Mouse (Mus musculus) Patski (cell line): Measurements from ENCODE around the gene Fshr. TPM values are rescaled to one million over a fixed set of nuclear protein-coding genes. Genes with fewer than 3 reads are reported as not detected.

Source experiments
- ATAC-seq: fragments of 100-300 bp; one replicate; pipeline ENCODE4 v1.8.0; 2021
- CTCF ChIA-PET: fragments of 350-600 bp; sonication (Branson Sonifier 250); formaldehyde crosslinking; loops from one replicate; lab custom pipeline; 2022; ENCODE audit warnings: inconsistent platforms; lab: Charles Lee
- POLR2A ChIA-PET: fragments of 350-600 bp; sonication (Branson Sonifier 250); formaldehyde crosslinking; loops from one replicate; lab custom pipeline; 2022; ENCODE audit warnings: antibody characterized with exemption, inconsistent platforms; lab: Charles Lee
- DNase-seq: peaks from one replicate; pipeline ENCODE4 v3.0.0-alpha.2; 2011; ENCODE audit warnings: low read depth, low spot score
- H3K27me3 ChIP-seq: fragments of 371-371 bp; one replicate; pipeline ENCODE4 v1.5.1; 2021
- CTCF ChIP-seq: fragments of 100-300 bp; IDR thresholded peaks from one replicate; pipeline ENCODE4 v1.5.1; 2021
- in situ Hi-C: fragments of 300-500 bp; cut with MboI; formaldehyde crosslinking; loops from 3 replicates; pipeline ENCODE4 v1.11.1; 2018; ENCODE audit warnings: low pct_unique_long_range_greater_than_20kb, mixed read lengths
- polyA plus RNA-seq: library from polyadenylated mRNA; unstranded; gene quantifications from one replicate; pipeline ENCODE4 v1.2.3, GENCODE M21; 2021

Fshr gene
- polyA plus RNA-seq, 1 experiment from 2014 or later: not detected

DNA sequence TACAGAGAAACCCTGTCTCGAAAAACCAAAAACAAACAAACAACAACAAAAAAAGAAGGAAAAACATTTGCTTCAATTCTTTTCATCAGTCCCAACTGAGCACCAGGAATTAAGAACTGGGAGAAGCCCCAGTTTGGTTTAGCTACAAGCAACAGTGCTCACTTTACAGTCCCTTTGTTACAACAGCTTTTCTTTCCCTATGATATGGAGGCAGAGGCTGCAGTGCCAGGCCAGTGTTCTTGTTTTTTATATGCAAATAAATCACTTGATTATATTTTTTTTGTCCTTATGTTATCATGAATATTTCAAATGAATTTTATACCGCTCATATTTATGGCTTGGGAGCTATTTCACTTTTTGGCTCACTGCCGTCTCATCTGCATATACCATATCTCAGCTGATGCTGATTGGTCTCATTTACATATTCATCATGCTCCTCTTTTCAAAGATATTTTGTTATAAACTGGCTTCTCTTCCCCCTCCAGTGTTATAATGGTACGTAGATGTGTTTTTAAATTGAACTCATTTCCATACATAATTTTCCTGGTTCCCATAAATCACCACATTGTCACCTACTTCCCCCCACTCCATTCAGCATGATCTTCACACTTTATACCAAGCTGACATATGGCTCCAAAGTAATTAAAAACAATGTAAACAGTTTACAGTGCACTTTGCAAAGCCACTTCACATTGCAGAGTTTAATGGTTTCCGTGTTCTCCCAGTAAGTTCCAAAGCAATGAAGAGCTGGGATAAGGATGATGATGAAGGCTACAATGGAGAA is 110.6 kb downstream of the Fshr start:
- in situ Hi-C loops: no loop called here
- TF ChIP-seq CTCF: no peak
- ChIA-PET POLR2A (no interaction called here), CTCF (no interaction called here)
- peaks cover 7% of the 10 kb centered on the region for H3K27me3 ChIP-seq
- ATAC-seq (no peak), DNase-seq (no peak)

GRCm38 (mm10) chr17:89082897-89083296 is 117.6 kb downstream of the Fshr start:
- TF ChIP-seq CTCF: no peak
- ATAC-seq (no peak), DNase-seq (no peak)
- POLR2A ChIA-PET: no interaction called here
- H3K27me3 ChIP-seq: no peaks in the 10 kb centered on the region
- CTCF ChIA-PET: no interaction called here
- in situ Hi-C loops: no loop called here

DNA sequence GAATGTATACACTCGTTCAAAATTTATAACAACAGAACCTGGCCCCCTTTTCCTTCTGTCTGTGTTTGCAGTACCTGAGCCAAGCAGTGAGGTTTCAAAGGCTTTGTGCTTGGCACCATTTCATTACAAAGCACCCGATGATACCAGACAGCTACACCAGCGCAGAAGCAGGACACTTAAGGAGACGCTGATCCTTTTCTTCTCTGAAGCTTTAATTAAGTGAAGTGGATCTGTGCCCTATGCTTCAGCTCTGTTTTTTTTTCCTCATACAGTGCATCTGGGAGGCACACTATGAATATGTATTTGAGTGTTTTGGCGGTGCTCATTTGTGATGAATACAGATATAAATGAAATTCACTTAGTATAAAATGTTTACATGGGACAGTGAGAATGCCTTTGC is 120.8 kb downstream of the Fshr start:
- TF ChIP-seq CTCF: no peak
- no peak for DNase-seq
- in situ Hi-C loops: no loop called here
- ChIA-PET POLR2A (no interaction called here), CTCF (interaction anchor here (1.0 kb wide), 1 partner anchor 36 kb away, joined by 3 read pairs; no protein-coding TSS in a partner anchor)
- no peaks in the 10 kb centered on the region for H3K27me3 ChIP-seq
- no peak for ATAC-seq

DNA sequence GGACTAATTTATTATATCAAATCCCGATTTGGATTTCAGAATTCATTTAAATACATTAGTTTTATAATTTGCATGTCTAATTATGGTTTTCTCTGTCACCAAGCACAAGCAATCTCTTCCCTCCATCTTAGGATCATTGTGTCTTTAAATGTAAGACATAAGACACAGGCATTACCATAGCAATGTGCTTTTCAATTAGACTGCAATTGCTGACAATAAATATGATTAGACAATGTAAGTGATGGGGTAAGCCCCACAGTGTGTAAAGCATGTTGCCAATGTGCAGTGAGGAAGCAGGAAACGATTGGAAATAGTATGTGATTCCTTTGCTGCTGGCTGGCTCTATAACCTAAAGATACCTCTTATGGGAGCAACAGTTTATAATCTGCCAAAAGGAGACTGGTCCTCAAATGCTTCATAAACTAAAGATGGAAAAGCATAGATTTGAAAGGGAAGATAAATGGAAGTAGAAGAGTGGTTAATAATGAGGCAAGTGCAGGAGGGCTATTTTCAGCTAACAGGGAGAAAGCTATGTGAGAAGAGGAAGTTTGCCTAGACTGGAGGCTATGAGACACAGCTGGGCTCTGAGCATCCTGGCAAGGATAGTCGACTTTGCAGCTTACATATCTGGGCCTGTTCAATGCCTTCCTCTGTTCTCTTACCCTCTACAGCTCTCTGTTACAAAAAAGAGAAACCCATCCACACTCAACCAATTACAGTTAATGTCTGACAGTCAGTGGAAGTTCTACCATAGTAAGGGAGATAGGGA is 136.0 kb downstream of the Fshr start:
- TF ChIP-seq CTCF: no peak
- in situ Hi-C loops: no loop called here
- POLR2A ChIA-PET: no interaction called here
- no peak for DNase-seq
- CTCF ChIA-PET: no interaction called here
- H3K27me3 ChIP-seq: no peaks in the 10 kb centered on the region
- ATAC-seq: no peak

DNA sequence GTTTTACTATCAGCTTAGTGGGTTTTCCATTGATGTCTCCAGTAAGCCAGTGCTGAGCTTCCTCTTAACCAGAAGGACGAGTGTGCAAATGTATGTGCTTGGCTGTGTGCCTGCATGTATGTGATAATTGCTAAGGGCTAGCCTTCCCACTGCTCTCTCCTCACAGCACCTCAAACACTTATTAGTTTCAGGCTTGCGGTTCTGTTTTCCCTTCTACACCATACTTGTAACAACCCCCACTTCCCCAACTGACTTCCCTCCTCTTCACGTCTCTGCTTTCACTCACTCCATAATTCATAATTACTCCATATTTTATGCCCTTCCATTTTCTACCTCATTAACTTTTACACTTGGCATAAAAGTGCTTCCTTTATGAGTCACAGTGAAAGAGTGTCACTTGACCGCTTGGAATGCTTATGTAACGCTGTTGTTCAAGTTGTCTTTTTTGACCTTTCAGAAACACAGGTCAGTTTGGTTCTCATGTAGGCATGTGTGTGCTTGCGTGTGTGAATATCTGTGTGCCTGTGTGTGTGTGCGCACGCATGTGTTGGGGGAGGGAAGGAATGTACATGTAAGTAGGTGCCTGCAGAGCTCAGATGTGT is 138.0 kb downstream of the Fshr start:
- CTCF ChIA-PET: interaction anchor here (1.5 kb wide), 1 partner anchor 11 kb away, joined by 4 read pairs; no protein-coding TSS in a partner anchor
- POLR2A ChIA-PET: no interaction called here
- no peak for TF ChIP-seq CTCF
- ATAC-seq: peak; percentile 56
- in situ Hi-C loops: no loop called here
- no peak for DNase-seq
- H3K27me3 ChIP-seq: no peaks in the 10 kb centered on the region

DNA sequence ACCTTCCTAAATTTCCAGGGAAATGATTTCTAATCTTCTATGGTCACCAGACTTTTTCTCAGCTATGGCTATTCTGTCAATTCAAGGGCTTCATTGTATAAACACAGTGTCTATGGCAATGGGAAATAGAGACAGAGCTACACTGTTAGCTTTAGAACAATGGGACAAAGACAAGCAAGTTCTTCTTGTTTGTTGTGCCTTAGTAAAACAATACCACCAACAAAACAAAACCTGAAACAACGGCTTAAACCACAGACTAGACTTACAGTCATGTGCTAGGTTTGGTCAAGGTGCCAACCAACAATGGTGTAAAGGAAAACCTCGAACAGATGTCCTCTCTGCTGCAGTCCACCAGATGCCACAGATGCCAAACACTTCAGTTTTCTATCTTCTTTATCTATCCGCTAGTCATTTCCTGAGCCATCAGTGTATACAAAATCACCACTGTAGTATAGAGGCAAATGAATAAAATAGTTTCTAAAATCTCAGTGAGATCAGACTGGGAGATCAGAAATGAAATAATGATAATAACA is 149.4 kb downstream of the Fshr start:
- H3K27me3 ChIP-seq: no peaks in the 10 kb centered on the region
- no peak for TF ChIP-seq CTCF
- DNase-seq (no peak), ATAC-seq (no peak)
- in situ Hi-C loops: no loop called here
- POLR2A ChIA-PET: interaction anchor here (0.6 kb wide), 1 partner anchor 9 kb away, joined by 3 read pairs; no protein-coding TSS in a partner anchor
- CTCF ChIA-PET: interaction anchor here (1.5 kb wide), 1 partner anchor 10 kb away, joined by 4 read pairs; no protein-coding TSS in a partner anchor

- DNase-seq: no peak
- no peak for ATAC-seq
- CTCF ChIA-PET: no interaction called here
- H3K27me3 ChIP-seq: no peaks in the 10 kb centered on the region
- in situ Hi-C loops: no loop called here
- POLR2A ChIA-PET: no interaction called here
- no peak for TF ChIP-seq CTCF
These were observed 151.4 kb downstream of the Fshr start for GRCm38 (mm10) chr17:89049071-89049470.

DNA sequence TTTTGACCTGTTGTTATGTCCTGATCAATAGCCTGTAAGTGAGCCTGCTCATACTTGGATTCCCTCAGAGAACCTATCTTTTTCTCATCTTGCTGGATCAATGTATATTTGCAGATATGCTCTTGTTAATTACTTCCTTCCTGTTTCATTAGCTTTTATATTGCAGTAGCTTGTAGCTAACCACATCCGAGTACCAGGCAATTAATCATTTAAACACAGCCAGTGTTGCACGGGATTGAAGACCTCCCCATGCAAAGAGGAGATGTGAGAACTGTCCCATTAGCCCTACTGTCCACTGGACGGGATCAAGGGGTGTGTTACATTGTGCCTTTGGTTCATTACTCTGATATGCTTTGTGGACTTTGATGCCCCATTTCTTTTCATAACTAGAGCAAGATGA is 154.5 kb downstream of the Fshr start:
- no peak for TF ChIP-seq CTCF
- ATAC-seq: no peak
- ChIA-PET CTCF (no interaction called here), POLR2A (no interaction called here)
- in situ Hi-C loops: no loop called here
- DNase-seq: no peak
- H3K27me3 ChIP-seq: no peaks in the 10 kb centered on the region

GRCm38 (mm10) chr17:89036723-89037122 is 163.8 kb downstream of the Fshr start:
- POLR2A ChIA-PET: no interaction called here
- in situ Hi-C loops: no loop called here
- ATAC-seq: no peak

DNA sequence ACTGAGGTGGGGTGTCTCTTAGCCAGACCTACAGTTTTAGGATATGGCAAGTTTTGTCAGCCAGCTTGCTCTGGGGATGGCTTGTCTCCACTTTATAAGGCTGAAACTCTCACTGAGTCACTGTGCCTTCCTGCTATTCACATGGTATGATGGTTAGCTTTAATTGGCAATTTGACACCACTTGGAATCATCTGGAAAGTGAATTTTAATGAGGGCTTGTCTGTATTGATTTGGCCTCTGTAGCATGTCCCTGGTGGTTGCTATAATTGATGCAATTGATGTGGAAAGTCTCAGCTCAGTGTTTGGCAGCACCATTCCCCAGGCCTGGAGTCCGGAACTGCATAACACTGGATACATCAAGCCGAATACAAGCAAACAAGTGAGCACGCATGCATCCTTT is 164.4 kb downstream of the Fshr start:
- DNase-seq (no peak), ATAC-seq (no peak)
- in situ Hi-C loops: no loop called here
- CTCF ChIA-PET: no interaction called here
- no peaks in the 10 kb centered on the region for H3K27me3 ChIP-seq
- TF ChIP-seq CTCF: no peak
- POLR2A ChIA-PET: no interaction called here

More at GRCm38 (mm10) chr17:89036723-89037122, 163.8 kb downstream of the Fshr start:
- CTCF ChIA-PET: no interaction called here
- H3K27me3 ChIP-seq: no peaks in the 10 kb centered on the region
- DNase-seq: no peak
- no peak for TF ChIP-seq CTCF

DNA sequence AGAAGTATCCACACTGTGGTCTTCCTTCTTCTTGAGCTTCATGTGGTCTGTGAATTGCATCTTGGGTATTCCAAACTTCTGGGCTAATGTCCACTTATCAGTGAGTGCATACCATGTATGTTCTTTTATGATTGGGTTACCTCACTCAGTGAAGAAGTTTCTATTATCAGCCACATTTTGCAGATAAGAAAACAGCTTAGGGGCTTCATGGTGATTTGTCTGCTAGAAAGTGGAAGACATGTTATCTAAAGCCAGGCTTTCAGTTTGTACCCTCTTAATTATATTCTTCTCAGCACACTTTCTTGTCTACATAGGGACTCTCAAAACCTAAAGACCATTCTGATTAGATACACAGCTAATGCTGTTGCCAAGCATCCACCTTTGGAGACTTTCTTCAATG is 165.8 kb downstream of the Fshr start:
- no peak for DNase-seq
- ChIA-PET CTCF (no interaction called here), POLR2A (no interaction called here)
- H3K27me3 ChIP-seq: no peaks in the 10 kb centered on the region
- ATAC-seq: no peak
- no peak for TF ChIP-seq CTCF
- in situ Hi-C loops: no loop called here
